Mouse (Mus musculus) spleen, adult 2 months (tissue): ENCODE results near the gene Mllt6. TPM values are rescaled to one million over a fixed set of nuclear protein-coding genes. Genes with fewer than 3 reads are reported as not detected.
A peak's percentile ranks its signal among the peaks of the same experiment; 100 is the strongest.

Source experiments
- DNase-seq, 2 experiments: peaks; one replicate each; pipeline versions ENCODE4 v3.0.0 to v3.0.0-alpha.2; 2012 to 2021; ENCODE audit warnings: low spot score in 2 of 2, low read depth in 1 of 2
- H3K27ac ChIP-seq: fragments of 200-500 bp; 2 replicates; pipeline ENCODE4 v1.5.1; 2012; ENCODE audit warnings: low read length, inconsistent platforms; ENCODE audit not compliant: insufficient read depth
- H3K27me3 ChIP-seq: fragments of 200-500 bp; 2 replicates; pipeline ENCODE4 v1.6.1; 2012; ENCODE audit warnings: mild to moderate bottlenecking, moderate library complexity, low read length, inconsistent platforms; ENCODE audit not compliant: control insufficient read depth, insufficient read depth
- H3K36me3 ChIP-seq: fragments of 200-500 bp; 2 replicates; pipeline ENCODE4 v1.6.1; 2012; ENCODE audit warnings: mild to moderate bottlenecking, low read length, inconsistent platforms; ENCODE audit not compliant: control insufficient read depth, insufficient read depth
- H3K4me1 ChIP-seq: fragments of 200-500 bp; 2 replicates; pipeline ENCODE4 v1.6.1; 2011; ENCODE audit warnings: inconsistent platforms; ENCODE audit not compliant: control insufficient read depth, insufficient read depth, insufficient read length
- H3K4me3 ChIP-seq: fragments of 200-500 bp; 2 replicates; pipeline ENCODE4 v1.5.1; 2011; ENCODE audit warnings: mild to moderate bottlenecking, inconsistent platforms; ENCODE audit not compliant: insufficient read depth, insufficient read length; ENCODE audit errors: extremely low read depth
- CTCF ChIP-seq: fragments of 200-500 bp; IDR thresholded peaks from 2 replicates; pipeline ENCODE4 v1.5.1; 2011; ENCODE audit warnings: mild to moderate bottlenecking, inconsistent platforms; ENCODE audit not compliant: insufficient read depth, insufficient read length, insufficient replicate concordance; ENCODE audit errors: extremely low read depth
- POLR2A ChIP-seq: fragments of 200-500 bp; IDR thresholded peaks from 2 replicates; pipeline ENCODE4 v1.6.1; 2011; ENCODE audit warnings: low read depth, low read length, inconsistent platforms
- whole genome bisulfite sequencing: fragments of 180-500 bp; shearing (Covaris S2); methylation state at CpG from one replicate; pipeline ENCODE4 v1.1.7; 2018; 5-methylcytosine and 5-hydroxymethylcytosine counted together
- polyA plus RNA-seq: library from polyadenylated mRNA; depleted of rRNA; stranded (reverse); fragments of >200 nt; gene quantifications from 2 replicates; pipeline ENCODE4 v1.2.3, GENCODE M21; 2012

The Mllt6 gene
- polyA plus RNA-seq, 1 experiment = 65.8 TPM

- H3K36me3 ChIP-seq = peaks cover 36% of the 10 kb centered on the region
- WGBS = 79% methylated on average over 26 of the region's 26 CpGs
- DNase-seq = no peak
- peaks cover 11% of the 10 kb centered on the region; the same call in 1 of the 2 replicates for H3K4me1 ChIP-seq
- TF ChIP-seq CTCF (no peak), POLR2A (no peak)
- H3K27ac ChIP-seq = peak overlapping the region; percentile 56
- H3K27me3 ChIP-seq = no peaks in the 10 kb centered on the region
- H3K4me3 ChIP-seq = no peak overlapping the region
Measured at GRCm38 (mm10) chr11:97717369-97718280, 54.4 kb downstream of the Mllt6 start.

GRCm38 (mm10) chr11:97718281-97718860, 55.2 kb downstream of the Mllt6 start:
- TF ChIP-seq CTCF = no peak
- no peak for TF ChIP-seq POLR2A
- DNase-seq = peak in 1 of 2 experiments; percentile 55
- H3K27ac ChIP-seq = peak overlapping the region; percentile 56
- H3K36me3 ChIP-seq = peaks cover 40% of the 10 kb centered on the region
- no peak overlapping the region for H3K4me3 ChIP-seq
- H3K27me3 ChIP-seq = no peaks in the 10 kb centered on the region
- WGBS = 17% methylated on average over 15 of the region's 15 CpGs
- peaks cover 11% of the 10 kb centered on the region; the same call in 1 of the 2 replicates for H3K4me1 ChIP-seq

- 47% methylated on average over 4 of the region's 4 CpGs for WGBS
- H3K4me1 ChIP-seq = peaks cover 11% of the 10 kb centered on the region; the same call in 1 of the 2 replicates
- no peak for DNase-seq
- TF ChIP-seq CTCF (no peak), POLR2A (no peak)
- H3K4me3 ChIP-seq = no peak overlapping the region
- H3K36me3 ChIP-seq = peaks cover 39% of the 10 kb centered on the region
- H3K27me3 ChIP-seq = no peaks in the 10 kb centered on the region
- H3K27ac ChIP-seq = no peak overlapping the region
Measured at GRCm38 (mm10) chr11:97719041-97719440, 55.8 kb downstream of the Mllt6 start.

- DNase-seq = no peak
- Histone ChIP-seq H3K4me3 (no peak overlapping the region), H3K4me1 (peaks cover 11% of the 10 kb centered on the region; the same call in 1 of the 2 replicates), H3K27ac (no peak overlapping the region), H3K27me3 (no peaks in the 10 kb centered on the region), H3K36me3 (peaks cover 47% of the 10 kb centered on the region)
- no peak for TF ChIP-seq POLR2A
- TF ChIP-seq CTCF = no peak
- WGBS = 84% methylated on average over 4 of the region's 4 CpGs
Measured at GRCm38 (mm10) chr11:97721338-97721737, 58.1 kb downstream of the Mllt6 start.

- 46% methylated on average over 7 of the region's 7 CpGs for WGBS
- DNase-seq = no peak
- H3K4me1 ChIP-seq = peaks cover 10% of the 10 kb centered on the region; the same call in 1 of the 2 replicates
- H3K27ac ChIP-seq = no peak overlapping the region
- peaks cover 49% of the 10 kb centered on the region for H3K36me3 ChIP-seq
- no peaks in the 10 kb centered on the region for H3K27me3 ChIP-seq
- no peak overlapping the region for H3K4me3 ChIP-seq
- TF ChIP-seq POLR2A = no peak
- no peak for TF ChIP-seq CTCF
Measured at GRCm38 (mm10) chr11:97723709-97724108, 60.5 kb downstream of the Mllt6 start.

- peaks cover 36% of the 10 kb centered on the region for H3K36me3 ChIP-seq
- no peak overlapping the region for H3K4me3 ChIP-seq
- peaks cover 9% of the 10 kb centered on the region; the same call in 1 of the 2 replicates for H3K4me1 ChIP-seq
- WGBS = 25% methylated on average over 7 of the region's 7 CpGs
- DNase-seq = peak; percentile 33
- peak overlapping the region; percentile 63 for H3K27ac ChIP-seq
- TF ChIP-seq POLR2A (no peak), CTCF (no peak)
- H3K27me3 ChIP-seq = no peaks in the 10 kb centered on the region
Measured at GRCm38 (mm10) chr11:97728311-97728710, 65.1 kb downstream of the Mllt6 start.

GRCm38 (mm10) chr11:97728730-97729129, 65.5 kb downstream of the Mllt6 start:
- Histone ChIP-seq H3K4me3 (no peak overlapping the region), H3K27me3 (no peaks in the 10 kb centered on the region), H3K36me3 (peaks cover 34% of the 10 kb centered on the region), H3K27ac (peak overlapping the region; percentile 63), H3K4me1 (peaks cover 9% of the 10 kb centered on the region; the same call in 1 of the 2 replicates)
- 29% methylated on average over 7 of the region's 7 CpGs for WGBS
- no peak for DNase-seq
- no peak for TF ChIP-seq POLR2A
- TF ChIP-seq CTCF = no peak
